ENCODE assay signal across 9 mouse cellular contexts in genomic region chr2:121434854-121435253, GRCm38 (mm10). TPM values are rescaled to one million over a fixed set of nuclear protein-coding genes. Genes with fewer than 3 reads are reported as not detected.
DNase-seq lines count a peak whose midpoint lies in the region; ATAC-seq and TF ChIP-seq lines count a peak whose summit lies in the region.
"Had no signal": no experiment of that assay in that cellular context is flagged by ENCODE, and none has a peak within 500 bp of the region (broad histone marks: within the 10 kb centered on the region; RNA-seq: fewer than 3 reads in every experiment).

No protein-coding gene starts in this region.

- no peak for TF ChIP-seq POLR2A in lung, adult 2 months (IDR thresholded peaks at IDR 0.05; ENCODE audit: borderline replicate concordance, extremely low read depth, low read depth, low read length)
- TF ChIP-seq POLR2A in brain, embryonic 14.5 days (IDR thresholded peaks at IDR 0.05; ENCODE audit: borderline replicate concordance, extremely low read depth, insufficient read depth, insufficient read length, poor library complexity, severe bottlenecking): no peak

- H3K27me3 ChIP-seq in embryonic facial prominence, embryonic 11.5 days (ENCODE audit: control insufficient read depth, insufficient read depth, low read length): no peaks in the 10 kb centered on the region
- no peaks in the 10 kb centered on the region for H3K27me3 ChIP-seq in embryonic facial prominence, embryonic 10.5 days (replicated peaks; ENCODE audit: low read depth, poor library complexity, severe bottlenecking)
- H3K27me3 ChIP-seq: limb, embryonic 13.5 days had no signal

- H3K4me1 ChIP-seq in embryonic facial prominence, embryonic 11.5 days (ENCODE audit: control insufficient read depth, insufficient read depth, low read length): no peaks in the 10 kb centered on the region
- no peaks in the 10 kb centered on the region for H3K4me1 ChIP-seq in embryonic facial prominence, embryonic 10.5 days
- H3K4me1 ChIP-seq in lung, adult 2 months (ENCODE audit: control insufficient read depth, insufficient read depth, low read length): no peaks in the 10 kb centered on the region
- H3K4me1 ChIP-seq: limb, embryonic 13.5 days had no signal

- no peak overlapping the region for H3K9ac ChIP-seq in embryonic facial prominence, embryonic 11.5 days (replicated peaks; ENCODE audit: low read length)
- H3K9ac ChIP-seq: limb, embryonic 13.5 days had no signal

- H3K36me3 ChIP-seq in embryonic facial prominence, embryonic 11.5 days (replicated peaks; ENCODE audit: control insufficient read depth, insufficient read depth, low read depth, low read length): peaks cover 17% of the 10 kb centered on the region
- peaks cover 99% of the 10 kb centered on the region for H3K36me3 ChIP-seq in embryonic facial prominence, embryonic 10.5 days (replicated peaks)

- H3K27ac ChIP-seq in embryonic facial prominence, embryonic 11.5 days (replicated peaks; ENCODE audit: low read depth, low read length): no peak overlapping the region
- no peak overlapping the region for H3K27ac ChIP-seq in embryonic facial prominence, embryonic 10.5 days (replicated peaks)
- H3K27ac ChIP-seq: limb, embryonic 13.5 days had no signal

- ATAC-seq in embryonic facial prominence, embryonic 11.5 days (replicated peaks; ENCODE audit: insufficient number of reproducible peaks, low FRiP score, low TSS enrichment, low read depth): no peak

- no peak overlapping the region for H3K4me2 ChIP-seq in embryonic facial prominence, embryonic 11.5 days (ENCODE audit: low read depth, low read length)
- H3K4me2 ChIP-seq: limb, embryonic 13.5 days had no signal

- TF ChIP-seq CTCF in lung, adult 2 months (IDR thresholded peaks at IDR 0.05; ENCODE audit: insufficient read depth, low read length): no peak
- TF ChIP-seq CTCF in brain, embryonic 14.5 days (IDR thresholded peaks at IDR 0.05; ENCODE audit: borderline replicate concordance, extremely low read depth, insufficient read depth, insufficient read length): no peak

- H3K9me3 ChIP-seq in embryonic facial prominence, embryonic 11.5 days (replicated peaks; ENCODE audit: control insufficient read depth, low read length): no peaks in the 10 kb centered on the region
- H3K9me3 ChIP-seq in embryonic facial prominence, embryonic 10.5 days: no peaks in the 10 kb centered on the region
- H3K9me3 ChIP-seq: limb, embryonic 13.5 days had no signal

- DNase-seq in embryonic facial prominence, embryonic 11.5 days (ENCODE audit: low spot score): peak; percentile 54
- no peak for DNase-seq in embryonic facial prominence, embryonic 10.5 days (ENCODE audit: low spot score)
- peak; percentile 29 for DNase-seq in lung, postnatal 25 days (ENCODE audit: low spot score)
- no peak for DNase-seq in lung, adult 2 months
- peak; percentile 42 for DNase-seq in brain, embryonic 14.5 days (ENCODE audit: low read depth)
- DNase-seq in retina, postnatal 1 day: peak; percentile 59
- DNase-seq in c-Kit-positive CD71-positive TER-119-positive erythroid progenitor cells, embryonic 14.5 days (ENCODE audit: low spot score): no peak
- no peak for DNase-seq in cerebellum, adult 11 months

- 100% methylated on average over 1 of the region's 1 CpGs for WGBS in embryonic facial prominence, embryonic 11.5 days
- WGBS in embryonic facial prominence, embryonic 10.5 days: 100% methylated on average over 1 of the region's 1 CpGs
- WGBS in lung, adult 2 months: 100% methylated on average over 1 of the region's 1 CpGs

- H3K4me3 ChIP-seq in embryonic facial prominence, embryonic 11.5 days (ENCODE audit: low read depth, low read length): no peak overlapping the region
- H3K4me3 ChIP-seq in embryonic facial prominence, embryonic 10.5 days: no peak overlapping the region
- H3K4me3 ChIP-seq in lung, adult 2 months (replicated peaks; ENCODE audit: extremely low read depth, low read depth, low read length): no peak overlapping the region
- H3K4me3 ChIP-seq: limb, embryonic 13.5 days had no signal

RNA-seq across cellular contexts. Expression of gene Ell3, which starts 9.2 kb away (rescaled TPM):
- 9.5 and 15.2 TPM in 2 replicates for polyA plus RNA-seq in embryonic facial prominence, embryonic 11.5 days (2014; fragmentation: Nextera tagmentation; extraction: Ambion mirVana)
- 8.0 and 12.0 TPM in 2 replicates for polyA plus RNA-seq in embryonic facial prominence, embryonic 10.5 days (2016; fragmentation: Nextera tagmentation; extraction: Ambion mirVana)
- polyA plus RNA-seq in lung, adult 2 months (2012; rRNA removed): 0.97 and 1.1 TPM in 2 replicates
- 0.25 and 0.26 TPM in 2 replicates for polyA plus RNA-seq in brain, embryonic 14.5 days (2012; rRNA removed)

RNA-seq across cellular contexts. Expression of gene Serf2, which starts 14.1 kb away (rescaled TPM):
- 475 and 478 TPM in 2 replicates for polyA plus RNA-seq in embryonic facial prominence, embryonic 11.5 days (2014; fragmentation: Nextera tagmentation; extraction: Ambion mirVana)
- 482 and 494 TPM in 2 replicates for polyA plus RNA-seq in embryonic facial prominence, embryonic 10.5 days (2016; fragmentation: Nextera tagmentation; extraction: Ambion mirVana)
- 227 and 315 TPM in 2 replicates for polyA plus RNA-seq in lung, adult 2 months (2012; rRNA removed)
- 296 and 465 TPM in 2 replicates for polyA plus RNA-seq in brain, embryonic 14.5 days (2012; rRNA removed)

RNA-seq across cellular contexts. Expression of gene Hypk, which starts 18.2 kb away (rescaled TPM):
- polyA plus RNA-seq in embryonic facial prominence, embryonic 11.5 days (2014; fragmentation: Nextera tagmentation; extraction: Ambion mirVana): 128 and 157 TPM in 2 replicates
- 143 and 146 TPM in 2 replicates for polyA plus RNA-seq in embryonic facial prominence, embryonic 10.5 days (2016; fragmentation: Nextera tagmentation; extraction: Ambion mirVana)
- 6.8 and 10.1 TPM in 2 replicates for polyA plus RNA-seq in lung, adult 2 months (2012; rRNA removed)
- polyA plus RNA-seq in brain, embryonic 14.5 days (2012; rRNA removed): 31.6 and 32.1 TPM in 2 replicates

RNA-seq across cellular contexts. Expression of gene Catsper2, which starts 21.3 kb away (rescaled TPM):
- polyA plus RNA-seq in embryonic facial prominence, embryonic 11.5 days (2014; fragmentation: Nextera tagmentation; extraction: Ambion mirVana): 1.8 and 2.0 TPM in 2 replicates
- polyA plus RNA-seq in embryonic facial prominence, embryonic 10.5 days (2016; fragmentation: Nextera tagmentation; extraction: Ambion mirVana): 3.3 and 3.7 TPM in 2 replicates
- 1.00 and 2.0 TPM in 2 replicates for polyA plus RNA-seq in lung, adult 2 months (2012; rRNA removed)
- polyA plus RNA-seq in brain, embryonic 14.5 days (2012; rRNA removed): 6.6 and 6.8 TPM in 2 replicates

RNA-seq across cellular contexts. Expression of gene Pdia3, which starts 21.3 kb away (rescaled TPM):
- polyA plus RNA-seq in embryonic facial prominence, embryonic 11.5 days (2014; fragmentation: Nextera tagmentation; extraction: Ambion mirVana): 589 and 609 TPM in 2 replicates
- 609 and 638 TPM in 2 replicates for polyA plus RNA-seq in embryonic facial prominence, embryonic 10.5 days (2016; fragmentation: Nextera tagmentation; extraction: Ambion mirVana)
- polyA plus RNA-seq in lung, adult 2 months (2012; rRNA removed): 395 and 710 TPM in 2 replicates
- polyA plus RNA-seq in brain, embryonic 14.5 days (2012; rRNA removed): 168 and 174 TPM in 2 replicates

Comparison
In these comparisons a context has a peak if more than half of its experiments do, and no peak if none do; other contexts are left out.
1. DNase-seq: peak in embryonic facial prominence, embryonic 11.5 days (single experiment), lung, postnatal 25 days (single experiment), brain, embryonic 14.5 days (single experiment) and retina, postnatal 1 day (single experiment); none in embryonic facial prominence, embryonic 10.5 days (single experiment), lung, adult 2 months (single experiment), c-Kit-positive CD71-positive TER-119-positive erythroid progenitor cells, embryonic 14.5 days (single experiment) and cerebellum, adult 11 months (single experiment).